Mouse (Mus musculus) midbrain, embryonic 12.5 days (tissue): Measurements from ENCODE around the gene Cbln4. TPM values are rescaled to one million over a fixed set of nuclear protein-coding genes. Genes with fewer than 3 reads are reported as not detected.

Experiments
- ATAC-seq: fragments of 200-750 bp; cut with Nextera tagmentation; 2 replicates; pipeline ENCODE4 v1.8.0; 2017; ENCODE audit warnings: low read depth, moderate TSS enrichment, moderate library complexity; ENCODE audit not compliant: low FRiP score
- H3K27ac ChIP-seq: fragments of 300-500 bp; sonication (generic); replicated peaks from 2 replicates; pipeline ENCODE4 v1.5.1; 2016; ENCODE audit warnings: mild to moderate bottlenecking
- H3K27me3 ChIP-seq: fragments of 300-500 bp; sonication (generic); 2 replicates; pipeline ENCODE4 v1.6.1; 2016; ENCODE audit warnings: mild to moderate bottlenecking
- H3K36me3 ChIP-seq: fragments of 300-500 bp; sonication (generic); 2 replicates; pipeline ENCODE4 v1.6.1; 2016
- H3K4me1 ChIP-seq: fragments of 300-500 bp; sonication (generic); 2 replicates; pipeline ENCODE4 v1.6.1; 2016
- H3K4me2 ChIP-seq: fragments of 300-500 bp; sonication (generic); replicated peaks from 2 replicates; pipeline ENCODE4 v1.6.1; 2016; ENCODE audit warnings: mild to moderate bottlenecking, moderate library complexity
- H3K4me3 ChIP-seq: fragments of 300-500 bp; sonication (generic); 2 replicates; pipeline ENCODE4 v1.5.1; 2016; ENCODE audit warnings: mild to moderate bottlenecking
- H3K9ac ChIP-seq: fragments of 300-500 bp; sonication (generic); replicated peaks from 2 replicates; pipeline ENCODE4 v1.6.1; 2016; ENCODE audit warnings: mild to moderate bottlenecking, moderate library complexity
- H3K9me3 ChIP-seq: fragments of 300-500 bp; sonication (generic); 2 replicates; pipeline ENCODE4 v1.6.1; 2016; ENCODE audit warnings: mild to moderate bottlenecking
- WGBS: fragments of 180-500 bp; shearing (Covaris S2); methylation state at CpG from one replicate; pipeline ENCODE4 v1.1.7; 2016; 5-methylcytosine and 5-hydroxymethylcytosine counted together
- polyA plus RNA-seq: library from polyadenylated mRNA; unstranded; fragments of >200 nt; fragmentation: Nextera tagmentation; extraction: Ambion mirVana; gene quantifications from 2 replicates; pipeline ENCODE4 v1.2.1, GENCODE M21; 2016

Gene Cbln4
- polyA plus RNA-seq, 1 experiment from 2014 or later, result 2.4 TPM

- WGBS, result 34% methylated on average over 12 of the region's 12 CpGs
- peak; percentile 92 for ATAC-seq
- Histone ChIP-seq H3K27me3 (peaks cover 14% of the 10 kb centered on the region), H3K9ac (no peak overlapping the region), H3K36me3 (no peaks in the 10 kb centered on the region), H3K4me3 (no peak overlapping the region), H3K9me3 (no peaks in the 10 kb centered on the region), H3K4me1 (peaks cover 6% of the 10 kb centered on the region), H3K27ac (no peak overlapping the region), H3K4me2 (no peak overlapping the region)
These were observed 17.7 kb downstream of the Cbln4 start for GRCm38 (mm10) chr2:172025459-172026130.

GRCm38 (mm10) chr2:172006726-172007125 is 36.5 kb downstream of the Cbln4 start:
- Histone ChIP-seq H3K27ac (no peak overlapping the region), H3K9me3 (no peaks in the 10 kb centered on the region), H3K27me3 (0 out of 2 replicates have a peak, but pooled peaks cover 3% of the 10 kb centered on the region), H3K9ac (no peak overlapping the region), H3K36me3 (no peaks in the 10 kb centered on the region), H3K4me2 (no peak overlapping the region), H3K4me3 (no peak overlapping the region), H3K4me1 (no peaks in the 10 kb centered on the region)
- no peak for ATAC-seq
- WGBS, result 96% methylated on average over 10 of the region's 10 CpGs

GRCm38 (mm10) chr2:172005970-172006369 is 37.3 kb downstream of the Cbln4 start:
- Histone ChIP-seq H3K27ac (no peak overlapping the region), H3K4me1 (no peaks in the 10 kb centered on the region), H3K9me3 (no peaks in the 10 kb centered on the region), H3K9ac (no peak overlapping the region), H3K4me2 (no peak overlapping the region), H3K36me3 (no peaks in the 10 kb centered on the region), H3K4me3 (no peak overlapping the region), H3K27me3 (0 out of 2 replicates have a peak, but pooled peaks cover 3% of the 10 kb centered on the region)
- WGBS, result 49% methylated on average over 7 of the region's 7 CpGs
- ATAC-seq, result no peak

GRCm38 (mm10) chr2:172004029-172004984 is 39.0 kb downstream of the Cbln4 start:
- Histone ChIP-seq H3K27me3 (0 out of 2 replicates have a peak, but pooled peaks cover 3% of the 10 kb centered on the region), H3K9ac (no peak overlapping the region), H3K4me3 (no peak overlapping the region), H3K36me3 (no peaks in the 10 kb centered on the region), H3K9me3 (no peaks in the 10 kb centered on the region), H3K27ac (no peak overlapping the region), H3K4me2 (no peak overlapping the region), H3K4me1 (0 out of 2 replicates have a peak, but pooled peaks cover 4% of the 10 kb centered on the region)
- 85% methylated on average over 21 of the region's 21 CpGs for WGBS
- no peak for ATAC-seq

GRCm38 (mm10) chr2:171996979-171997686 is 46.1 kb downstream of the Cbln4 start:
- Histone ChIP-seq H3K36me3 (no peaks in the 10 kb centered on the region), H3K27ac (no peak overlapping the region), H3K4me2 (no peak overlapping the region), H3K9me3 (no peaks in the 10 kb centered on the region), H3K9ac (no peak overlapping the region), H3K4me1 (0 out of 2 replicates have a peak, but pooled peaks cover 4% of the 10 kb centered on the region), H3K27me3 (no peaks in the 10 kb centered on the region), H3K4me3 (no peak overlapping the region)
- 0 out of 2 replicates have a peak, but pooled peaks have one; percentile 30 for ATAC-seq
- WGBS, result 69% methylated on average over 6 of the region's 6 CpGs

GRCm38 (mm10) chr2:171994861-171995260 is 48.4 kb downstream of the Cbln4 start:
- H3K9ac ChIP-seq, result no peak overlapping the region
- H3K27me3 ChIP-seq, result no peaks in the 10 kb centered on the region
- no peak; the same call in 1 of the 2 replicates for ATAC-seq
- H3K4me1 ChIP-seq, result 0 out of 2 replicates have a peak, but pooled peaks cover 4% of the 10 kb centered on the region
- no peak overlapping the region for H3K27ac ChIP-seq
- H3K4me2 ChIP-seq, result no peak overlapping the region
- H3K4me3 ChIP-seq, result no peak overlapping the region
- H3K9me3 ChIP-seq, result no peaks in the 10 kb centered on the region
- 71% methylated on average over 6 of the region's 6 CpGs for WGBS
- H3K36me3 ChIP-seq, result no peaks in the 10 kb centered on the region

GRCm38 (mm10) chr2:171994240-171994639 is 49.0 kb downstream of the Cbln4 start:
- Histone ChIP-seq H3K4me2 (no peak overlapping the region), H3K4me1 (no peaks in the 10 kb centered on the region), H3K27ac (no peak overlapping the region), H3K36me3 (no peaks in the 10 kb centered on the region), H3K4me3 (no peak overlapping the region), H3K27me3 (no peaks in the 10 kb centered on the region), H3K9me3 (no peaks in the 10 kb centered on the region), H3K9ac (no peak overlapping the region)
- ATAC-seq, result no peak
- WGBS, result 68% methylated on average over 5 of the region's 5 CpGs

- Histone ChIP-seq H3K4me2 (no peak overlapping the region), H3K27ac (peak overlapping the region; percentile 39; the same call in 1 of the 2 replicates)
- ATAC-seq, result 0 out of 2 replicates have a peak, but pooled peaks have one; percentile 30
These were observed 56.6 kb downstream of the Cbln4 start for GRCm38 (mm10) chr2:171986686-171987085.

More at GRCm38 (mm10) chr2:171986686-171987085, 56.6 kb downstream of the Cbln4 start:
- Histone ChIP-seq H3K4me3 (no peak overlapping the region), H3K4me1 (peaks cover 13% of the 10 kb centered on the region), H3K27me3 (peaks cover 3% of the 10 kb centered on the region; the same call in 1 of the 2 replicates), H3K9ac (no peak overlapping the region), H3K36me3 (no peaks in the 10 kb centered on the region), H3K9me3 (no peaks in the 10 kb centered on the region)
- WGBS, result 21% methylated on average over 6 of the region's 6 CpGs

Other genes starting within 250 kb of the Cbln4 start
- not detected in 2 replicates for gene Mc3r, start 205.0 kb upstream of the Cbln4 start, polyA plus RNA-seq